Mouse (Mus musculus) ES-E14 (cell line): ENCODE measurements at regions not wholly inside any gene's neighbourhood (a gene's known extent, or its start where the extent isn't known, plus 50 kb on each side); places are given as distances from the start of the nearest gene placed in this dataset.

ENCODE experiments used
- DNase-seq: peaks from one replicate; pipeline ENCODE4 v3.0.0-alpha.2; 2013; ENCODE audit warnings: low read depth, low spot score
- H3K27ac ChIP-seq: 2 replicates; pipeline ENCODE4 v1.5.1; 2012; ENCODE audit warnings: low read depth, mild to moderate bottlenecking, low read length, moderate library complexity, mixed read lengths; ENCODE audit not compliant: poor library complexity, insufficient read depth, severe bottlenecking
- H3K36me3 ChIP-seq: 2 replicates; pipeline ENCODE4 v1.6.1; 2012; ENCODE audit warnings: mild to moderate bottlenecking, low read length, moderate library complexity, mixed read lengths; ENCODE audit not compliant: control insufficient read depth, poor library complexity, insufficient read depth, severe bottlenecking
- H3K4me1 ChIP-seq, 2 experiments: fragments of 150-350 bp in 1 of 2; sonication (generic) in 1 of 2; 2 replicates each; pipeline ENCODE4 v1.6.1; 2012; ENCODE audit warnings: low read length in 2 of 2, mild to moderate bottlenecking in 1 of 2, mixed read lengths in 1 of 2; ENCODE audit not compliant: control insufficient read depth in 2 of 2, insufficient read depth in 2 of 2, poor library complexity in 1 of 2
- H3K4me3 ChIP-seq, 2 experiments: fragments of 150-350 bp in 1 of 2; sonication (generic) in 1 of 2; 2 replicates each; pipeline ENCODE4 v1.5.1; 2012; ENCODE audit warnings: low read length in 2 of 2, low read depth in 1 of 2, mild to moderate bottlenecking in 1 of 2, mixed read lengths in 1 of 2; ENCODE audit not compliant: insufficient read depth in 1 of 2, poor library complexity in 1 of 2, severe bottlenecking in 1 of 2
- H3K9ac ChIP-seq: 2 replicates; pipeline ENCODE4 v1.6.1; 2012; ENCODE audit warnings: low read depth, mild to moderate bottlenecking, low read length, mixed read lengths; ENCODE audit not compliant: poor library complexity, insufficient read depth, severe bottlenecking
- H3K9me3 ChIP-seq: fragments of 150-350 bp; sonication (generic); 2 replicates; pipeline ENCODE4 v1.6.1; 2012; ENCODE audit warnings: low read depth, mild to moderate bottlenecking, low read length; ENCODE audit not compliant: control insufficient read depth, insufficient read depth
- CHD2 ChIP-seq: IDR thresholded peaks from 2 replicates; pipeline ENCODE4 v1.6.1; 2014; ENCODE audit warnings: mild to moderate bottlenecking, low read depth, low read length, inconsistent platforms
- HCFC1 ChIP-seq: IDR thresholded peaks from 2 replicates; pipeline ENCODE4 v1.6.1; 2012; ENCODE audit warnings: low read length, inconsistent platforms, borderline replicate concordance; ENCODE audit not compliant: insufficient read depth
- MAFK ChIP-seq: IDR thresholded peaks from 2 replicates; pipeline ENCODE4 v1.6.1; 2014; ENCODE audit warnings: mild to moderate bottlenecking, low read depth, low read length, inconsistent platforms; ENCODE audit not compliant: insufficient read depth
- ZC3H11A ChIP-seq: IDR thresholded peaks from 2 replicates; pipeline ENCODE4 v1.6.1; 2012; ENCODE audit warnings: low read depth, mild to moderate bottlenecking, inconsistent platforms, low read length, borderline replicate concordance
- ZNF384 ChIP-seq: IDR thresholded peaks from 2 replicates; pipeline ENCODE4 v1.6.1; 2012; ENCODE audit warnings: low read depth, low read length, inconsistent platforms
- in situ Hi-C, 2 experiments: fragments of 600-800 bp; cut with MboI; formaldehyde crosslinking; loops; one replicate each; pipeline ENCODE4 v1.15.1; 2025; ENCODE audit warnings: low sequenced_read_pairs in 2 of 2, inconsistent platforms in 1 of 2; ENCODE audit not compliant: unreplicated experiment in 2 of 2

- H3K9ac ChIP-seq: no peak overlapping the region
- H3K9me3 ChIP-seq: no peaks in the 10 kb centered on the region
- H3K27ac ChIP-seq: no peak overlapping the region
- in situ Hi-C loops: no loop called here
- H3K4me3 ChIP-seq: no peak overlapping the region
- H3K4me1 ChIP-seq: no peaks in the 10 kb centered on the region
- no peaks in the 10 kb centered on the region for H3K36me3 ChIP-seq
- DNase-seq: no peak
- no peak for TF ChIP-seq CHD2
- TF ChIP-seq HCFC1: no peak
- no peak for TF ChIP-seq MAFK
- TF ChIP-seq ZC3H11A: no peak
- no peak for TF ChIP-seq ZNF384
Observed at GRCm38 (mm10) chr1:190365126-190365525, 194.6 kb upstream of the Prox1 start.

- TF ChIP-seq ZNF384: no peak
- TF ChIP-seq HCFC1: no peak
- TF ChIP-seq MAFK: no peak
- TF ChIP-seq ZC3H11A: no peak
- no peak for TF ChIP-seq CHD2
- Histone ChIP-seq H3K4me1 (no peaks in the 10 kb centered on the region), H3K36me3 (no peaks in the 10 kb centered on the region), H3K9me3 (no peaks in the 10 kb centered on the region), H3K9ac (no peak overlapping the region), H3K4me3 (no peak overlapping the region), H3K27ac (no peak overlapping the region)
- in situ Hi-C loops: no loop called here
- DNase-seq: no peak
Observed at GRCm38 (mm10) chr1:190360661-190361060, 190.1 kb upstream of the Prox1 start.

DNA sequence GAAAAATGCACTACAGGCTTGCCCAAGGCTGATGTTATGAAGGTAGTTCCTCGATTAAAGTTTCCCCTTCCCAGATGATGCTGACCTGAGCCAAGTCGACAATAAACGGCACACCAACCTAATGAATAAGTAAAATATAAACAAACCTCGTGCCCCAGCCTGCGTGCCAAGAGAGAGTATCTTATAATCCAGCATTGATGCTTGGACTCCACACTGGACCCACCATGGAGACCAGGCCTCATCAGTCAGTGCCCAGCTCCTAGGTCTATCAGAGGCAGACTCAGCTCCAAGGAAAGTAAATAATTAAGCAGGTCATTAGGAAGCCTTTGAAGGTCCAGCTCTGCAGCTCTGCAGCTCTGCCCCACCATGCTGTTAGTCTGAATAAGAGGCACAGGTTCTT lies 187.3 kb upstream of the Prox1 start:
- no peak for DNase-seq
- H3K9me3 ChIP-seq: no peaks in the 10 kb centered on the region
- TF ChIP-seq ZNF384: no peak
- no peak for TF ChIP-seq MAFK
- no peak for TF ChIP-seq CHD2
- TF ChIP-seq ZC3H11A: no peak
- no peak for TF ChIP-seq HCFC1
- in situ Hi-C loops: no loop called here
- H3K36me3 ChIP-seq: no peaks in the 10 kb centered on the region
- no peak overlapping the region for H3K4me3 ChIP-seq
- H3K9ac ChIP-seq: no peak overlapping the region
- H3K4me1 ChIP-seq: no peaks in the 10 kb centered on the region
- no peak overlapping the region for H3K27ac ChIP-seq

DNA sequence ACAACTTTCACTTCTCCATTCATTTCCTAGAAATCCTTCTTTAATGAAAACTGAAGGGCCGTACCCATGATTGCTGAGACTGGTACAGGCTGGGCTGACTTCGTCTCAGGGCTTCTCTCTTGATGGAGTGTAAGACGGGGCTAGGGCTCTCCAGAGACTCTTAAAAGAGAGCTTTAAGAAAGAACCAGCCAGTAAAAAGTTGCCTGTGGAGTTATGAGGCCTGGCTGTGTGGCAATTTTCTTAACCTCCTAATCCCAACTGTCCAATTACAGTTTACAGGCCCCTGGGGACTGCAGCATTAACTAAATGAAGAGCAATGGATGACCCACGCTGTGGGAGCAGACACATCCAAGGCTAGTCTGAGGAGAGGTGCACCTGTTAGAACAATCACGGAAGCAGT lies 177.1 kb upstream of the Prox1 start:
- Histone ChIP-seq H3K4me1 (no peaks in the 10 kb centered on the region), H3K9me3 (no peaks in the 10 kb centered on the region), H3K36me3 (no peaks in the 10 kb centered on the region), H3K27ac (no peak overlapping the region), H3K4me3 (no peak overlapping the region), H3K9ac (no peak overlapping the region)
- no peak for DNase-seq
- in situ Hi-C loops: no loop called here
- TF ChIP-seq CHD2 (no peak), ZC3H11A (no peak), ZNF384 (no peak), HCFC1 (no peak), MAFK (no peak)

DNA sequence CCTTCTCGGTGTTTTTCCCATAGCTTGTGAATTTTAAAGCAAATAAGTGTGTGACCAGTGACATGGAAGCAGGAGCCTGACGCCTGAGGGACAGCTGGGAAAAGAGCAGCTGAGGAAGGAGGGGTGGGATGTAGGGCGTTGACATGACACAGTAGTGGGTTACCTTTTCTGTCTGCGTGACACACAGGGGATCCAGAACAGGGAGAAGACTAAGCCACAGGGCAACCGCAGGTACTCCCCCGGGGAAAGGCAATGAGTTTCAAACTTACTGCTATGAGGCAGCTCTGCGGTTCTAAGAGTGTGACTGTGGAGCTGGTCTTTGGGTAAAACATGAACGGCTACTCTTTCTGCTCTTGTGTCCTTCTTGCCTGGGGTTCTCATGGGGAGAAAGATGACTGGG lies 170.2 kb upstream of the Prox1 start:
- Histone ChIP-seq H3K9me3 (no peaks in the 10 kb centered on the region), H3K4me1 (no peaks in the 10 kb centered on the region), H3K36me3 (no peaks in the 10 kb centered on the region), H3K9ac (no peak overlapping the region), H3K4me3 (no peak overlapping the region), H3K27ac (no peak overlapping the region)
- DNase-seq: no peak
- TF ChIP-seq CHD2: no peak
- TF ChIP-seq MAFK: no peak
- no peak for TF ChIP-seq HCFC1
- no peak for TF ChIP-seq ZNF384
- TF ChIP-seq ZC3H11A: no peak
- in situ Hi-C loops: no loop called here
